Comparison of ENCODE assay signal across 12 mouse cellular contexts in the genomic region with DNA sequence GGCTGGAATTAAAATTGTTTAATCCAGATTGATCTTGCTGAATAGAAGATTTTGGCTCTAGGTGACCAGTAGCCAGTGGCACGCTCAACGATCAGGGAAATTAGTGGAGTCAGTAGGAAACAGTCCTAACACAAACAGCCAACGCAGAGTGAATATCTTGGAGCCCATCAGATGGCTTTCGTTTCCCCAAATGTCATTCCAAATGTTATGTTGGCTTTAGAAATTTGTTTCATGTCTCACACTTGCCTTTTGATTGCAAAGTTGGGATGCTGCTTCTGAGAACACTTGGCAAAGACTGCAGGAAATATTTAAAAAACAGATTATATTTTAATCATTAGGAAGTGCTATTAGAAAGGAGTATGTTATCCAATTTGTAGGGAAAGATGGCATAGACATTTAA.
"Had no signal": no experiment of that assay in that cellular context is flagged by ENCODE, and none has a peak within 500 bp of the region (broad histone marks: within the 10 kb centered on the region; RNA-seq: fewer than 3 reads in every experiment).

No protein-coding gene starts in this region.

- DNase-seq: kidney, adult 8-10 months; kidney, postnatal 25 days; left cerebral cortex, postnatal 4 days; lung, adult 18-20 months; lung, postnatal 36 days; right cerebral cortex, postnatal 14 days; thymus, postnatal 36 days had no signal

- ATAC-seq: lung, postnatal 0 days; midbrain, embryonic 13.5 days had no signal

- H3K4me3 ChIP-seq: limb, embryonic 13.5 days; midbrain, embryonic 13.5 days; stomach, embryonic 15.5 days had no signal

- H3K36me3 ChIP-seq: limb, embryonic 13.5 days; midbrain, embryonic 13.5 days; stomach, embryonic 15.5 days had no signal

- H3K27me3 ChIP-seq: limb, embryonic 13.5 days; midbrain, embryonic 13.5 days; stomach, embryonic 15.5 days had no signal

- H3K4me1 ChIP-seq: limb, embryonic 13.5 days; midbrain, embryonic 13.5 days; stomach, embryonic 15.5 days had no signal

- H3K4me2 ChIP-seq: limb, embryonic 13.5 days; midbrain, embryonic 13.5 days; stomach, embryonic 15.5 days had no signal

- H3K27ac ChIP-seq: limb, embryonic 13.5 days; liver, embryonic 14.5 days; midbrain, embryonic 13.5 days; stomach, embryonic 15.5 days had no signal

- H3K9ac ChIP-seq: limb, embryonic 13.5 days; liver, embryonic 14.5 days; midbrain, embryonic 13.5 days; stomach, embryonic 15.5 days had no signal

- H3K9me3 ChIP-seq: limb, embryonic 13.5 days; midbrain, embryonic 13.5 days; stomach, embryonic 15.5 days had no signal
